Comparison of ENCODE assay signal across 8 mouse cellular contexts in the genomic region with DNA sequence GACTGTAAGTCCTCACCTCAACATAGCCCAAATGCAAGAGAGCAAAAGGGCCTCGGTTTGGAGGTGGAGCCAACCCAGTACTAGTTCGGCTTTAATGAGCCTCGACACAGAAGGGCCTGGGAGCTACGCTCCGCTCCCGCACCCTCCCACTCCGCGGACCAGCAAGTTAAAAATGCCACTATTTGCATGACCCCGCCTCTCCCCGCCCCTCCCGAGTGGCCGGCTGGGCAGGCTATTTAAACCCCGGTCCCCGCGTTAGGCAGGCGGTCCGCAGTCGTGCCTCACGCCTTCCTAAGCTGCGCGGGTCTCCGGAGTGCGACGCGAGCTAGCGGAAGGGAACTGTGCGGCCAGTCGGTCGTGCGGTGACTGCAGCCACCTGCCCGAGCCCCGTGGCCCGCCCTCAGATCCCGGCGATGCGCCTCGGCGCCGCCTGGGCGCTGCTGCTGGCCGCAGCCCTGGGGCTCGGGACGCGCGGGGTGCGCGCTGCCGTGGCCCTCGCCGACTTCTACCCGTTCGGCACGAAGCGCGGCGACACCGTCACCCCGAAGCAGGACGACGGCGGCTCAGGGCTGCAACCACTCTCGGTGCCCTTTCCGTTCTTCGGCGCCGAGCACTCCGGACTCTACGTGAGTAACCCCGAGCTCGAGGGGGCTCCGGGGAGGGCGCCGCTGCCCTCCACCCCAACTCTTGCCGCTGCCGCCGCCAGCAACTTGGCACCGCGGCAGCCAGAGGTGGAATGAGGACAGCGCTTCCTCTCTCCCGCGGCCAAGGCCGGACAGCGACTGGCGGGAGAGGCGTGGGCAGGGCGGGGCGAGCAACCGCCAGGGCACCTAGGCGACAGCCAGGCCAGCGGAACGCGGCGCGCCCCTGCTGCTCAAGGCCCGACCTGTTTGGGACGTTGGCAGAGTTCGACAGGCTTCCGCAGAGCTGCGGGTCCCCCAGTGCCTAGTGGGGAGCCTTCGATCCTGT. TPM values are rescaled to one million over a fixed set of nuclear protein-coding genes. Genes with fewer than 3 reads are reported as not detected.
DNase-seq lines count a peak whose midpoint lies in the region; ATAC-seq lines count a peak whose summit lies in the region.

A gene (plus strand): TSS at position 266 of the 969 bp plus-strand sequence.

- peaks cover 4% of the 10 kb centered on the region; the same call in 1 of the 2 replicates for H3K27me3 ChIP-seq in hindbrain, embryonic 16.5 days (replicated peaks; ENCODE audit: control insufficient read depth, insufficient read depth, low read length)

- peak within 1 kb of the TSS; percentile 66 for H3K9ac ChIP-seq in hindbrain, embryonic 16.5 days (ENCODE audit: low read depth, low read length)

- peaks cover 6% of the 10 kb centered on the region; the same call in 1 of the 2 replicates for H3K4me1 ChIP-seq in hindbrain, embryonic 16.5 days (ENCODE audit: control insufficient read depth, insufficient read depth, low read depth, low read length)

- peak; percentile 86 for ATAC-seq in common myeloid progenitor, adult 5-6 weeks (replicated peaks; ENCODE audit: low read depth, poor library complexity, severe bottlenecking)
- ATAC-seq in hindbrain, embryonic 16.5 days, result peak; percentile 92

- DNase-seq in adrenal gland, adult 18-20 months (ENCODE audit: low spot score in 2 of 2), result peak; percentile 93 to 95
- DNase-seq in gastrocnemius, adult 8-10 months (ENCODE audit: low spot score in 2 of 2), result peak; percentile 89
- DNase-seq in left cerebral cortex, adult 11 months (ENCODE audit: low spot score), result peak; percentile 44
- peak; percentile 95 for DNase-seq in lung, postnatal 25 days (ENCODE audit: low spot score)
- DNase-seq in retina, embryonic 14.5 days (ENCODE audit: low spot score), result peak; percentile 83
- peak; percentile 89 to 93 for DNase-seq in urinary bladder, postnatal 36 days (ENCODE audit: low spot score in 2 of 2)

- H3K9me3 ChIP-seq in hindbrain, embryonic 16.5 days (ENCODE audit: control insufficient read depth, low read length), result no peaks in the 10 kb centered on the region

- no peaks in the 10 kb centered on the region for H3K36me3 ChIP-seq in hindbrain, embryonic 16.5 days (ENCODE audit: control insufficient read depth, insufficient read depth, low read length)

- H3K4me3 ChIP-seq in hindbrain, embryonic 16.5 days (ENCODE audit: low read length), result peak within 1 kb of the TSS; percentile 51

- no peak within 1 kb of the TSS for H3K27ac ChIP-seq in hindbrain, embryonic 16.5 days (ENCODE audit: low read depth, low read length)

- peak within 1 kb of the TSS; percentile 93 for H3K4me2 ChIP-seq in hindbrain, embryonic 16.5 days (ENCODE audit: low read length)

- under 1% methylated on average over 84 of the region's 100 CpGs for WGBS in hindbrain, embryonic 16.5 days

RNA-seq across cellular contexts. Expression of the gene that starts here (rescaled TPM):
- 10 to 100 TPM; 10.7 to 22.3 TPM for total RNA-seq in adrenal gland, adult 18-20 months (2021)
- 0.18 and 0.24 TPM in 2 replicates for total RNA-seq in common myeloid progenitor, adult 5-6 weeks (2017)
- total RNA-seq in gastrocnemius, adult 8-10 months (2022), result 1 to 10 TPM; 3.0 to 3.8 (median 3.5) TPM
- 12.1 and 12.7 TPM in 2 replicates for polyA plus RNA-seq in hindbrain, embryonic 16.5 days (2015; fragmentation: Nextera tagmentation; extraction: Ambion mirVana)

Comparison
In these comparisons a context has a peak if more than half of its experiments do, and no peak if none do; other contexts are left out.
1. Peak in ATAC-seq in common myeloid progenitor, adult 5-6 weeks; RNA of the gene not detected or under 1 TPM.
2. DNase-seq: peak in every context shown above with its lines; median percentile 95 in lung, postnatal 25 days; 94 in adrenal gland, adult 18-20 months; 91 in urinary bladder, postnatal 36 days; 89 in gastrocnemius, adult 8-10 months; 83 in retina, embryonic 14.5 days; 44 in left cerebral cortex, adult 11 months.